Mouse (Mus musculus): ENCODE results near the gene Fpr-rs3.

DNA sequence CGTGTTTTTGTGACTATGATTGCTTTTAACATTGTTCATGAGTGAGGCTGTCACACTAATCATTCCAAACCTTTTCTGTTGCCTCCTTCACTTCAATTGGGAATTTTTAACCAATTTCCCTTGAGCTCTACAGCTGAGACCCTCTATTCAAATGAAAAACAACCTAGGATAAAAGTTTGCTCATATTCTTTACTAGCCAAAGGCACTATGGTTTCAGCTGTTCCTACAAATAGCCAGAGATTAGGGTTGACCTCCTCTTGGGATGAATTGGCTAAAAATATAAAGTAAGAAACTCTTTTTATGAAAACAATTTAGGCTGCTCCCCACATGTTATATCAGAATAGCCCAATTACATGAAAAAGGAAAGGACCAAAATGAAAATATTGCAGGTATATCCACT, 28.4 kb downstream of the Fpr-rs3 start, which contains the start of gene Vmn2r110:
- TF ChIP-seq CTCF (IDR thresholded peaks at IDR 0.05; ENCODE audit: extremely low read depth, insufficient read depth, insufficient read length, insufficient replicate concordance) (no peak), POLR2A (IDR thresholded peaks at IDR 0.05; ENCODE audit: low read depth, low read length) (no peak)
